Mouse (Mus musculus): ENCODE measurements at regions not wholly inside any gene's neighbourhood (a gene's known extent, or its start where the extent isn't known, plus 50 kb on each side); places are given as distances from the start of the nearest gene placed in this dataset.

DNA sequence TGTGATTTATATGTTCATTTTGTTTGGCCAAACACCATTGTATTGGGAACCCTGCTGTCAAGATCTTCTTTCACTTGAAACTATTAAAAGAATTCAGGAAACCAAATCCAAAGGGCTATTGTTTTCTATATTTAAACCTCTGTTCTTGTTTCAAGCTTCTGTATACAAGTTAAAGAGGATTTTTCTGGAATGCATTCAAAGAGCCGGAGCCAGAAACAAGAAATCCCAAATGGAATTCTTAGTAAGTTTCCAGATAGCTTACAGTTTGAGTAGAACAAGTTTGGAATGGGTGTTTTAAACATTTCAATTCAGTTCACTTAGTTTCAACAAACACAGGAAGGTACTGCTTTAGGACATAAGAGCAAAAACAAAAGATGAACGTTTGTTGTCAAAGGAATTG lies 140.8 kb downstream of the Fam174a start:
- no peak for TF ChIP-seq POLR2A (IDR thresholded peaks at IDR 0.05; ENCODE audit: low read depth, low read length)
- no peak for TF ChIP-seq KAT2A (IDR thresholded peaks at IDR 0.05; ENCODE audit: insufficient replicate concordance, low read length)
- no peak for TF ChIP-seq NELFE (IDR thresholded peaks at IDR 0.05; ENCODE audit: low read depth, low read length)
- TF ChIP-seq ZNF384 (IDR thresholded peaks at IDR 0.05; ENCODE audit: low read depth, low read length): no peak
- TF ChIP-seq ZC3H11A (IDR thresholded peaks at IDR 0.05; ENCODE audit: low read depth, low read length): no peak
